Mouse (Mus musculus) liver, postnatal 0 days (tissue): Measurements from ENCODE around the gene Sash3.

Source experiments
- CTCF ChIP-seq: sonication (generic); IDR thresholded peaks from 2 replicates; pipeline ENCODE4 v1.5.1; 2016; ENCODE audit warnings: antibody characterized with exemption, low read depth
- EP300 ChIP-seq: IDR thresholded peaks from 2 replicates; pipeline ENCODE4 v1.6.1; 2016; ENCODE audit warnings: antibody characterized with exemption, low read depth, mild to moderate bottlenecking

DNA sequence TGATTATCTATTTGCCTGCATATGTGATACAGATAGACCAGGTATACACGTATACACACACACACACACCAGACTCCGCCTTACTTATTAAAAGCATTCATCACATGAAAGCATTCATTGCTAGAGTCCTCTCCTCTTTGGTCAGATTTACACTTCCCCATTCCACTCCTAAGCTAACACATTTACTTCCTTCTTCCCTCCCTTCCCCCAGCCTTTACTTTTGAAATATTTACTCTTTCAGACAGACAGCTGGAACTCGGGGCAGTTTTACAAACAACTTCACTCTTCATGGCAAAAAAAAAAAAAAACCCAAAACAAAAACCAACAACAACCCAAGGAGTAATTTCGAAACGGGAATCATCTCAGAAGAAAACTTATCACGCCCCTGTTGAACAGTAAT lies 58.2 kb downstream of the Sash3 start:
- no peak for TF ChIP-seq EP300
- TF ChIP-seq CTCF, result no peak
